Mouse (Mus musculus) testis, adult 2 months (tissue): ENCODE measurements around the gene Tmem186.

Experiments
- CTCF ChIP-seq: fragments of 200-500 bp; IDR thresholded peaks from 2 replicates; pipeline ENCODE4 v1.5.1; 2012; ENCODE audit warnings: low read depth, mild to moderate bottlenecking, inconsistent platforms, low read length, moderate library complexity; ENCODE audit not compliant: control insufficient read depth, insufficient read depth, insufficient replicate concordance
- POLR2A ChIP-seq: fragments of 200-500 bp; IDR thresholded peaks from 2 replicates; pipeline ENCODE4 v1.6.1; 2012; ENCODE audit warnings: low read depth, mild to moderate bottlenecking, inconsistent platforms, low read length, moderate library complexity; ENCODE audit not compliant: control insufficient read depth

- TF ChIP-seq CTCF = no peak
- no peak for TF ChIP-seq POLR2A
Observed at GRCm38 (mm10) chr16:8658349-8658748, 20.8 kb upstream of the Tmem186 start.
